Mouse (Mus musculus) stomach, postnatal 0 days (tissue): ENCODE measurements around the gene Ifit3. TPM values are rescaled to one million over a fixed set of nuclear protein-coding genes. Genes with fewer than 3 reads are reported as not detected.
A peak's percentile ranks its signal among the peaks of the same experiment; 100 is the strongest.

ENCODE experiments used
- ATAC-seq: fragments of 200-750 bp; cut with Nextera tagmentation; 2 replicates; pipeline ENCODE4 v1.8.0; 2017; ENCODE audit not compliant: low FRiP score, low TSS enrichment
- DNase-seq: peaks from one replicate; pipeline ENCODE4 v3.0.0-alpha.2; 2016; ENCODE audit warnings: low spot score
- H3K27ac ChIP-seq: fragments of 300-500 bp; sonication (generic); replicated peaks from 2 replicates; pipeline ENCODE4 v1.5.1; 2014; ENCODE audit warnings: mild to moderate bottlenecking, control low read depth
- H3K27me3 ChIP-seq: fragments of 300-500 bp; sonication (generic); 2 replicates; pipeline ENCODE4 v1.6.1; 2014; ENCODE audit warnings: low read length; ENCODE audit not compliant: control insufficient read depth, insufficient read depth
- H3K36me3 ChIP-seq: fragments of 300-500 bp; sonication (generic); 2 replicates; pipeline ENCODE4 v1.6.1; 2014; ENCODE audit warnings: low read length, mixed read lengths; ENCODE audit not compliant: control insufficient read depth, insufficient read depth
- H3K4me1 ChIP-seq: fragments of 300-500 bp; sonication (generic); replicated peaks from 2 replicates; pipeline ENCODE4 v1.6.1; 2014; ENCODE audit warnings: antibody characterized with exemption; ENCODE audit not compliant: control insufficient read depth, insufficient read depth
- H3K4me2 ChIP-seq: fragments of 300-500 bp; sonication (generic); replicated peaks from 2 replicates; pipeline ENCODE4 v1.6.1; 2014; ENCODE audit warnings: low read depth, mild to moderate bottlenecking, control low read depth, moderate library complexity
- H3K4me3 ChIP-seq: fragments of 300-500 bp; sonication (generic); 2 replicates; pipeline ENCODE4 v1.5.1; 2014; ENCODE audit warnings: low read depth, low read length, control low read depth
- H3K9ac ChIP-seq: fragments of 300-500 bp; sonication (generic); 2 replicates; pipeline ENCODE4 v1.6.1; 2014; ENCODE audit warnings: mild to moderate bottlenecking, low read length, control low read depth, mixed read lengths
- H3K9me3 ChIP-seq: fragments of 300-500 bp; sonication (generic); 2 replicates; pipeline ENCODE4 v1.6.1; 2016; ENCODE audit warnings: low read length; ENCODE audit not compliant: control insufficient read depth
- CTCF ChIP-seq: IDR thresholded peaks from 2 replicates; pipeline ENCODE4 v1.5.1; 2016; ENCODE audit warnings: antibody characterized with exemption, low read depth, mild to moderate bottlenecking, moderate library complexity
- EP300 ChIP-seq: optimal IDR thresholded peaks from 2 replicates; pipeline ENCODE3; 2016; ENCODE audit warnings: antibody characterized with exemption
- WGBS: fragments of 180-500 bp; shearing (Covaris S2); extraction: QIAGEN DNeasy Blood & Tissue Kit; methylation state at CpG from one replicate; pipeline ENCODE4 v1.1.7; 2014; 5-methylcytosine and 5-hydroxymethylcytosine counted together
- polyA plus RNA-seq: library from polyadenylated mRNA; unstranded; fragments of >200 nt; fragmentation: Nextera tagmentation; extraction: Ambion mirVana; gene quantifications from 2 replicates; pipeline ENCODE4 v1.2.1, GENCODE M21; 2015

The Ifit3 gene
- polyA plus RNA-seq, 1 experiment from 2014 or later, result 2.7 TPM

DNA sequence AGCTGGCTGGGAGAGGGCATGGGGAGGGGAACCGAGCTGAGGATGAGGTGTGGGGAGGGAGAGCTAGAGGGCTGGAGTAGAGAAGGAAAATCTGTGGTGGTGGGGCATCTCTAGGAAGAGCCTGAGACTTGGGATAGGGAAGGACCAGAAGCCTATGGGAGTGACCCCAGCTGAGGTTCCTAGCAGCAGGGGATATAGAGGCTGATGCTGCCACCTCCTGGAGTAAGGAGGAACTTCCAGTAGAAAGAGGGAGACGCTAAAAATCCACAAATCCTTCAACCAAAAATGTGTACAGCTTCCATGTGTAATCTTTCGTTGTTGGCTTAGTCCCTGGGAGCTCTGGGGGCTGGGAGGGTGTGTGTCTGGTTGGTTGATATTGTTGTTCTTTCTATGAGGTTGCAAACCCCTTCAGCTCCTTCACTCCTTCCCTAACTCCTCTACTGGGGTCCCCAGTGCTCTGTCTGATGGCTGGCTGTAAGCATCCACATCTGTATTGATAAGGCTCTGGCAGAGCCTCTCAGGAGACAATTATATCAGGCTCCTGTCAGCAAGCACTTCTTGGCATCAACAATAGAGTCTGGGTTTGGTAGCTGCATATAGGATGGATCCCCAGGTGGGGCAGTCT lies 53.7 kb downstream of the Ifit3 start:
- ATAC-seq (peak; percentile 81; the same call in 1 of the 2 replicates), DNase-seq (peak; percentile 57)
- Histone ChIP-seq H3K36me3 (no peaks in the 10 kb centered on the region), H3K4me1 (no peaks in the 10 kb centered on the region), H3K9ac (no peak overlapping the region), H3K27me3 (no peaks in the 10 kb centered on the region), H3K27ac (no peak overlapping the region), H3K9me3 (no peaks in the 10 kb centered on the region), H3K4me3 (no peak overlapping the region), H3K4me2 (no peak overlapping the region)
- TF ChIP-seq EP300 (no peak), CTCF (peak; percentile 89)
- WGBS, result 8% methylated on average over 3 of the region's 3 CpGs

Other genes with a start within 250 kb of the Ifit3 start
- gene Ch25h, start 108.4 kb upstream of the Ifit3 start, polyA plus RNA-seq, result 3.7 and 4.6 TPM in 2 replicates
- gene Lipa, start 56.1 kb upstream of the Ifit3 start, polyA plus RNA-seq, result 18.1 and 19.1 TPM in 2 replicates
- gene Ifit2, start 32.8 kb upstream of the Ifit3 start, polyA plus RNA-seq, result 2.3 and 2.5 TPM in 2 replicates
- 8.7 and 8.8 TPM in 2 replicates for gene Ifit1bl1, start 18.4 kb downstream of the Ifit3 start, polyA plus RNA-seq
- 0.61 and 0.74 TPM in 2 replicates for gene Ifit3b, start 24.4 kb downstream of the Ifit3 start, polyA plus RNA-seq
- gene Ifit1bl2, start 57.2 kb downstream of the Ifit3 start, polyA plus RNA-seq, result 0.04 and 0.10 TPM in 2 replicates
- gene Ifit1, start 57.3 kb downstream of the Ifit3 start, polyA plus RNA-seq, result 2.1 and 2.4 TPM in 2 replicates
- 0.63 and 0.74 TPM in 2 replicates for gene Slc16a12, start 163.8 kb downstream of the Ifit3 start, polyA plus RNA-seq